Mouse (Mus musculus): ENCODE results near the gene Arel1. TPM values are rescaled to one million over a fixed set of nuclear protein-coding genes. Genes with fewer than 3 reads are reported as not detected.

Arel1 gene
- polyA plus RNA-seq, 1 experiment from 2014 or later = 27.6 TPM

DNA sequence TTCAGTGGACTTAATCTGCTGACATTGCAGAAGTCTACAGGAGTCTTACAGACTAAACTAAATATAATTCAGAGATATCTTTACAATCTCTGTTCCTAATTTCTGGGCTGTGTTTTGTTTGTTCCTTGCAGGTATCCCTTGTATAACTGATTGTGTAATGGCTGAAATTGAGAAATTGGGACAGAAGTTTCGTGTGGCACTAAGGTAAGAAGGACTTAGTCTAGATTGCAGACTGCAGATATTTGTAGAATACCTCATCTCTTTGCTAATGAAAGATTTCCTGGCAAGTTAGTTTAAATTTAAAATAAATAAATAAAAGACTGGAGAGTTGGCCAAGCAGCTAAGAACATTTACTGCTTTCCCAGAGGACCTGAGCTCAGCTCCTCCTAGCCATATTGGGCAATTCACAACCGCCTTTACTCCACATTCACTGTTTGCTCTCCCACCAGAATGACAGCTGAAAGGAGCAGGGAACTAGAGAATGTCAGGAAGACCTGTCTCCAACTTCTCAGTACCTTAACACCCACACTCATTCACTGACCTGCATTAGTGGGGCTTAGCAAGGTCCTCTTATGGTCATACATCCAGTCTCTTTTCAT is 8.7 kb upstream of the Arel1 start:
- H3K4me2 ChIP-seq = no peak overlapping the region
- ATAC-seq (ENCODE audit: low FRiP score) = no peak
- H3K4me3 ChIP-seq (replicated peaks) = no peak overlapping the region
- no peaks in the 10 kb centered on the region for H3K9me3 ChIP-seq
- H3K4me1 ChIP-seq = no peaks in the 10 kb centered on the region
- H3K36me3 ChIP-seq (replicated peaks) = peaks cover 82% of the 10 kb centered on the region
- H3K27ac ChIP-seq = no peak overlapping the region
- WGBS = 90% methylated on average over 2 of the region's 2 CpGs
- H3K27me3 ChIP-seq = no peaks in the 10 kb centered on the region
- no peak overlapping the region for H3K9ac ChIP-seq

DNA sequence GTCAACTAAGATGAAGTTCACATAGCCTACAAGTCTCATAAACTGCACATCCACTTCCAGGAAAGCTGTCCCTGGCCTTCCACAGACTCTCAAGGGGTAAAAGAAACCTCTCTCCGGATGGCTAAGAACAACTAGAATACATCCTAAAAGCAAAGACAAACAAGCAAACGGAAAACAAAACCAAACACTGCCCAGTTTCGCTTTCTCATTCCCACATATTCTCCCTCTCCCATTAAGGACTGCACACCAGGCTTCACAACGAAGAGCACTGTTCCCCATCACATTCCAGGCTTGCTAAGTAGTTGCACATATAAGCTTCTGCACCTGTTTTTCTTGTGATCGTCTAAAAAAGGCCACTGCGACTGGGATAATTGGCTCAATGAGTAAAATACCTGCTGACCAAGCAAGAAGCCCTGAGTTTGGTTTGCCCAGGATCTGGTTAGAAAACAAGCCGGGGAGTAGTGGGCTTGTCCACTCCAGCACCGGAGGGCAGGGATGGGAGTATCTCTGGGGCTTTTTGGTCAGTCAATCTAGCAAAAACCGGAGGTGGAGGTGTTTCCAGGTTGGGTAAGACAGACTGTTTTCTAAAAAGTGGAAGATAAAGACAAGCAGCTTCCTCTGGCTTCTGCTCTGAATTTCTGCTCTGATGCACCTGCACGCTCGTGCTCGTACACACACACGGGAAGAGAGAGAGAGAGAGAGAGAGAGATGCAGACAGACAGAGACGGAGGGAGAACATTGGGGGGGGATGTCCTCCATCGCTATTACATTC is 858 bp downstream of the Arel1 start:
- Histone ChIP-seq H3K27ac (no peak overlapping the region), H3K9ac (peak overlapping the region; percentile 85), H3K27me3 (no peaks in the 10 kb centered on the region; the same call in 1 of the 2 replicates), H3K9me3 (no peaks in the 10 kb centered on the region), H3K4me1 (peaks cover 19% of the 10 kb centered on the region), H3K4me2 (peak overlapping the region; percentile 95), H3K36me3 (replicated peaks) (peaks cover 16% of the 10 kb centered on the region), H3K4me3 (replicated peaks) (peak overlapping the region; percentile 88)
- 28% methylated on average over 15 of the region's 15 CpGs for WGBS
- ATAC-seq (ENCODE audit: low FRiP score) = no peak

DNA sequence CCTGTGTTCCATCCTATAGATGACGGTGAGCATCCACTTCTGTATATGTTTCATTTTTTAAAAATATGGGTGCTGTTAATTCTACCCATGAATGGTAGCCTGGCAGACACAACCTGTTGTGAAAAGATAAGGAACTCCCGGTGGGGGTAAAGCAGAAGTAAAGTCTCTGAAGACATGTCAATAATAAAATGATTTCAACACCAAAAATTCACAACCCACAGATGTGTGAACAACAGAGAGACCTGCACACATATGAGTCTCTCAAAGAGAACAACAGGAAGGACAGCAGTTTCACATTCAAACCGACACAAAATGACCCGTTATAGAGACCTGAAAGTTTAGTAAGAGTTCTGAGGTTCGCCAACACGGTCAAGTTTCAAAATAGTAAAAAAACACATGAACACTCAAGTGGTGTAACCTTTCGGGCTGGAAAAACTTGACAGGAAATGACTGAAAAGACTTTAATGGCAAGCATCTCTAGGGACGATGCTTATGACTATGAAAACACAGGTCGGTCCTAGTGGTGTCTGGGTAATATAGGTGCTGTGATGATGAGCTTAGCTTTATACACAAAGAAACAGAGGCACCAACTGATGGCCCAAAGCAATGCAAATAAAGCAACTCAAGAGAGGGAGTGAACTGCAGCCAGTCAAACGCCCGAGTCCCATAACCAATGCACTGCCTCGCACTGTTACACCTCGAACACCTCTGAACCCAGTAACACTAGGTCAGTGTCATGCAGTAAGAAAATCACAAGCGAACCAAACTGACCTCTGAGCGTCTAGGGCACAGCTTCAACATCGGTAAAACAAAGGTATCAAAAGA is 1.7 kb downstream of the Arel1 start:
- Histone ChIP-seq H3K27me3 (no peaks in the 10 kb centered on the region; the same call in 1 of the 2 replicates), H3K4me2 (peak overlapping the region; percentile 95), H3K4me1 (peaks cover 19% of the 10 kb centered on the region), H3K9ac (peak overlapping the region; percentile 85; the same call in 1 of the 2 replicates), H3K36me3 (replicated peaks) (peaks cover 15% of the 10 kb centered on the region), H3K4me3 (replicated peaks) (peak overlapping the region; percentile 88; the same call in 1 of the 2 replicates), H3K9me3 (no peaks in the 10 kb centered on the region), H3K27ac (no peak overlapping the region)
- ATAC-seq (ENCODE audit: low FRiP score) = no peak
- 88% methylated on average over 16 of the region's 16 CpGs for WGBS

- Histone ChIP-seq H3K27me3 (no peaks in the 10 kb centered on the region), H3K9ac (no peak overlapping the region), H3K36me3 (replicated peaks) (peaks cover 6% of the 10 kb centered on the region), H3K4me1 (no peaks in the 10 kb centered on the region), H3K4me3 (replicated peaks) (no peak overlapping the region), H3K9me3 (no peaks in the 10 kb centered on the region), H3K27ac (no peak overlapping the region), H3K4me2 (no peak overlapping the region)
- no peak for ATAC-seq (ENCODE audit: low FRiP score)
- WGBS = 87% methylated on average over 7 of the region's 7 CpGs
These were observed 8.1 kb downstream of the Arel1 start for GRCm38 (mm10) chr12:84962606-84963005.

DNA sequence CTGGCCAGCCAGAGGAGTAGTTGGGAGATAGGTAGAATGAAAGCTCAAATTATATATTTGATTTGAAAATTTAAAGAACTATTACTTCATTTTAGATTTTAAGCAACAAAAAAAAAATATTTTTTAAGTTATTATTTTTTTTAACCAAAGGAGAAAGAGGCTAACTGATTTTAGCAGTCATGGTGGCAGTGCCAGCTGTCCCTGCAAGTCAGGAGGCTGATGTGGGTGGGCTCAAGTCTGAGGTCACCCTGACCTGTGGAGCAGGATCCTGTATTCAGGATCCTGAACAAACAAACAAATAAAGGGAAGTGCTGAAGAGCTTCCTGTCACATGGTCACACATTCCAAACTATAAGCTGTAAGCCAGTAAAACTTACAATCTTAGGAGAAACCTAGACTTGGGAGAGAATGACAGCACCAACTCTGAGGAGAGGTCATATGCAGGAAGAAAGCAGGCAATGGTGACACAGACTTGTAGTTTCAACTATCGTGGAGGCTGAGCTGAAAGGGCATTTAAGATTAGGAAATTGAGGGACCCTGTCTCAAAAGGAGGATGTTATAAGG is 11.8 kb downstream of the Arel1 start:
- WGBS = 89% methylated on average over 1 of the region's 1 CpGs
- no peak overlapping the region for H3K4me2 ChIP-seq
- H3K4me3 ChIP-seq (replicated peaks) = no peak overlapping the region
- H3K9ac ChIP-seq = no peak overlapping the region
- no peaks in the 10 kb centered on the region for H3K4me1 ChIP-seq
- no peaks in the 10 kb centered on the region for H3K27me3 ChIP-seq
- no peaks in the 10 kb centered on the region for H3K9me3 ChIP-seq
- no peak overlapping the region for H3K27ac ChIP-seq
- H3K36me3 ChIP-seq (replicated peaks) = no peaks in the 10 kb centered on the region; the same call in none of the 2 replicates
- ATAC-seq (ENCODE audit: low FRiP score) = no peak

DNA sequence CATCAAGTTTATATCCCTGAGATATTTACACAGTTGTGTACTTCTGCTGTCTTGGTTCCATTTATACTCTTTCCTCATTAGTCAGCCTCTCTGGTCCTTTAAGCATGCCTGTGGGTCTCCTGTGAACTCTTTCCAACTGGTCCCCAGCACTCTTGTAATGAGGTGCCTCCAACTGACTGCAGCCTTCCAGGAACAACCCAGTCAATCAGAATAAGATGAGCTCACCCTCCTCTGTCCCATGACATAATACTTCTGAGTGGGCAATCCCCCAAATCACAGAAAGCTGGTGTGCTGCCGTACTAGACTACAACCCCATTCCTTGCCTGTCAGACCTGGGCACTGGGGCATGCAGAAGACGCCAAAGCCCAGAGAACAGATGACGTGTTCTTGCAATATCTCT is 14.4 kb downstream of the Arel1 start:
- H3K4me3 ChIP-seq (replicated peaks) = no peak overlapping the region
- H3K9me3 ChIP-seq = no peaks in the 10 kb centered on the region
- no peaks in the 10 kb centered on the region for H3K27me3 ChIP-seq
- peaks cover 3% of the 10 kb centered on the region for H3K36me3 ChIP-seq (replicated peaks)
- ATAC-seq (ENCODE audit: low FRiP score) = no peak
- H3K4me2 ChIP-seq = no peak overlapping the region
- 99% methylated on average over 3 of the region's 3 CpGs for WGBS
- H3K9ac ChIP-seq = no peak overlapping the region
- H3K4me1 ChIP-seq = no peaks in the 10 kb centered on the region
- no peak overlapping the region for H3K27ac ChIP-seq

DNA sequence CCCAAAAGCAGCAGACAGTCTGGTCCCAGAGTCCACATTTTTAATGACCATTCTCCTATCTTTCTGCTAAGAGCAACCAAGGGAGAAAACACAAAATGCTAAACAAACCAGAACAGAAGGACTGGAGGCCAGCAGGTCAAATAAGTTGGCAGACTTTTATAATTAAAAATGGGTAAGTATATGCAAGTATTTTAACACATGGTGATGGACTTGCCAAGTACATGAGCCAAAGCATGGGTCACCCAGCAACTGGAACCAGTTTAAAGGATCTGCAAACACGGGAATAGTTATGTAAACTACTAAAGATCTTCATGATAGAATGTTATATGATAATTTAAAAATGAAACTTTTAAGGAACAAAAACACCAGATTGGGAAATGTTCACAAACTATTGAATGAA is 18.3 kb downstream of the Arel1 start:
- H3K27ac ChIP-seq = no peak overlapping the region
- no peak for ATAC-seq (ENCODE audit: low FRiP score)
- no peaks in the 10 kb centered on the region for H3K4me1 ChIP-seq
- H3K4me2 ChIP-seq = no peak overlapping the region
- H3K36me3 ChIP-seq (replicated peaks) = peaks cover 16% of the 10 kb centered on the region
- H3K4me3 ChIP-seq (replicated peaks) = no peak overlapping the region
- no peaks in the 10 kb centered on the region for H3K9me3 ChIP-seq
- H3K27me3 ChIP-seq = no peaks in the 10 kb centered on the region
- WGBS = 90% methylated on average over 1 of the region's 1 CpGs
- no peak overlapping the region for H3K9ac ChIP-seq

DNA sequence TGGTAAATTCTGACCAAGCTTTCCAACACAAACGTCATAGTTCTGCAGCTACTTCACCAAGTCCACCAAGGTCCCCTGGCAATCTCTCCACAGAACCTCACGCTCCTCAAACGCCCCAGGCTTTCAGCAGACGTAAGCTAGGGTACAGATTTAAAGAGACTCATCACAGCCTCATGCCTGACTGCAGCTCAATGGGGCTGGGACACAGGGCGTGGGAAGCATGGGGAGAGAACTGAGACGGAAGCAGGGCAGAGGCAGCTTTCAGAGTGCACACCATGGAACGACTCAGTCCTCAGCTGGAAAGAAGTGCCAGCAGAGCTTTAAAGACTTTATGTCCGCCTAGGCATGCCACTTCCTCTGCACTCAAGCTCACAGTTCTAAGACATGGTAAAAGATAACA is 19.2 kb downstream of the Arel1 start:
- no peak for ATAC-seq (ENCODE audit: low FRiP score)
- WGBS = 41% methylated on average over 8 of the region's 8 CpGs
- Histone ChIP-seq H3K4me2 (no peak overlapping the region), H3K27ac (no peak overlapping the region), H3K27me3 (no peaks in the 10 kb centered on the region), H3K36me3 (replicated peaks) (peaks cover 22% of the 10 kb centered on the region), H3K9ac (no peak overlapping the region), H3K9me3 (no peaks in the 10 kb centered on the region), H3K4me3 (replicated peaks) (no peak overlapping the region), H3K4me1 (no peaks in the 10 kb centered on the region)

- Histone ChIP-seq H3K9me3 (no peaks in the 10 kb centered on the region), H3K27me3 (no peaks in the 10 kb centered on the region), H3K9ac (no peak overlapping the region), H3K4me3 (replicated peaks) (no peak overlapping the region), H3K4me2 (no peak overlapping the region), H3K36me3 (replicated peaks) (peaks cover 26% of the 10 kb centered on the region), H3K27ac (no peak overlapping the region), H3K4me1 (no peaks in the 10 kb centered on the region)
- WGBS = 95% methylated on average over 6 of the region's 6 CpGs
- ATAC-seq (ENCODE audit: low FRiP score) = no peak
These were observed 19.9 kb downstream of the Arel1 start for GRCm38 (mm10) chr12:84950763-84951162.

DNA sequence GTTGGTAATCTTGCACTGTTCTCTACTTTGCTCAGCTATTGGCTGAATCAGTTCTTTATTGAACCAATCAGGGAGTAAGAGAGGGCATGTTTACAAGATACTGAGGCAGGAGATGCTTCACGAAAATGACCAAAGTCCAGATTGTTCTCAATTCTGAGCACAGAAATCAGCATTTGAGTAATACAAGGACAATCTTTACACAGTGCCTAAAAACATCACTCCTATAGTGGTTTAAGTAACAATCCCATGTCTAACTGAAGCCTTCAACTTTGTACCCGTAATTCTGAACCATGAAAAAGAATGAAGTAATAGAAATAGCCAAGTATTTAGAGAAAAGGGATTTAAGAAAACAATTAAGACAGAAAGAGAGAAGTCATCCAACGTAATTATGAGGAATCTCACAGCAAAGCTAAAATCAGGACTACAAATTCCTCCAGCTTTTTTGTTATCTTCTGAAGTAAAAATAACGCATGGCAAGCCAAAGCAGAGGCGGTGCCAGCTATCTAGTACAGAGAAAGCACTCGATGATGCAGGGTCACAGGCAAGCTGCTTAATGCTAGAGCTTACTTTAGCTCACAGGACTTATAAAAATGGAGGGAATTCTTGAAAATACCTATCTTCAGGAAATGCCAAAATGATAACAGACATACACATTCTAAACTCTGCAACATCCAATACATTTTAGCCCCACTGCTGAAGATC is 22.0 kb downstream of the Arel1 start:
- Histone ChIP-seq H3K36me3 (replicated peaks) (peaks cover 33% of the 10 kb centered on the region), H3K4me2 (no peak overlapping the region), H3K9me3 (no peaks in the 10 kb centered on the region), H3K27me3 (no peaks in the 10 kb centered on the region), H3K27ac (no peak overlapping the region), H3K4me3 (replicated peaks) (no peak overlapping the region), H3K9ac (no peak overlapping the region), H3K4me1 (no peaks in the 10 kb centered on the region)
- 91% methylated on average over 6 of the region's 6 CpGs for WGBS
- ATAC-seq (ENCODE audit: low FRiP score) = no peak

DNA sequence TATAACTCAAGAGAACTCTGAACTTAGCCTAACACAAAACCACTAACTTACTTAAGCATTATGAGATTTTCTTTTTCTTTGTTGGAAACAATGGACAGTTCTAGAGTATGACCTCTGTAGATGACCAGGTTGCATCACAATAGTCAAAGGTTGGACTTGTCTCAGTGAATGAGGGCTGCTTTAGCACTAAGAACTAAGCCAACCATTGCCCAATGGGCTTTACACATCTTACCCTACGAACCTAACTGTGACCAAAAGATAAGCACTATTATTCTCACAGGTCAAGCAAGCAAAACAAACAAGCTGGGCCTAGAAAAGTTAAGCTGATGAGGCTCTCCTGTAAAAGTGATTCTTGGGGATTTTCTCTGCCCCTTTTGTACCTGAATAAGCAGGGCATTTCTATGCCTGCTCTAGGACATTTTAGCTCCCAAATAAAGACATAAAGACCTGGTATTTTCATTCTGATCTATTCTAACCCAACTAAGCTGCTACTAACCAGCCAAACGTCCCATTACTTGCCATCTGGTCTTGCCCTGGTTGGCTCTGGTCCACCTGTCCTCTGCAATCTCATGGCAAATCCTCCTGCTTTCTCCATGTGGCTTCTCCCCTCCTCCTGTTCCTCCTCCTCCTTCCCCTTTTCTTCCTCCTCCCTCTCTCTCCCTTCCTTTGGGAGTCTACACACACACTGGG is 22.7 kb downstream of the Arel1 start:
- no peak for ATAC-seq (ENCODE audit: low FRiP score)
- H3K4me1 ChIP-seq = no peaks in the 10 kb centered on the region
- no peaks in the 10 kb centered on the region for H3K27me3 ChIP-seq
- H3K9ac ChIP-seq = no peak overlapping the region
- 90% methylated on average over 2 of the region's 2 CpGs for WGBS
- H3K9me3 ChIP-seq = no peaks in the 10 kb centered on the region
- peaks cover 33% of the 10 kb centered on the region for H3K36me3 ChIP-seq (replicated peaks)
- no peak overlapping the region for H3K4me2 ChIP-seq
- no peak overlapping the region for H3K27ac ChIP-seq
- no peak overlapping the region for H3K4me3 ChIP-seq (replicated peaks)

Measured in forebrain, embryonic 12.5 days (tissue).